Mouse (Mus musculus): ENCODE results near the gene Fkbp14. TPM values are rescaled to one million over a fixed set of nuclear protein-coding genes. Genes with fewer than 3 reads are reported as not detected.
A peak's percentile ranks its signal among the peaks of the same experiment; 100 is the strongest.

The Fkbp14 gene
- polyA plus RNA-seq (2014; fragmentation: Nextera tagmentation; extraction: Ambion mirVana): 16.2 and 17.9 TPM in 2 replicates

DNA sequence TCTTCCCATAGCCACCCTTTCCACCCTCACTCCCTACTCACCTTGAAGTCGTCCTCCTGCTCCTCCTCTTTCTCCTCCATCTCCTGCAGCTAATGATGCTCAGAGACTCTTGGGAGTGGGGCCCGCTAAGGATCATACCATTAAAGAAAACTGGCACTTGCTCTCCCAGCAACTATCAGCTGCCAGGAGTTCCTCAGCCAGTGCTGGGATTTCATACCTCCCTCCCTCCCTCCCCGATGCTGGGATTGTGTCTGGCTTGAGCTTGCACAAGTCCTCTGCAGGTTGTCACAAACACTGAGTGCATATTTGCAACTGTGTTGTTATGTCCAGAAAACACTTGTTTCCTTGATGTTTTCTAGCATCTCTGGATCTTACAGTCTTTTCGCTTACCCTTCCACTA, at the start of gene Fkbp14:
TSS of gene Fkbp14 (minus strand) at position 101 of the 400 bp plus-strand sequence.
- no peak within 1 kb of the TSS for H3K9ac ChIP-seq (ENCODE audit: low read depth, low read length)
- H3K4me1 ChIP-seq (replicated peaks; ENCODE audit: control insufficient read depth, insufficient read depth, low read length): 0 out of 2 replicates have a peak, but pooled peaks cover 3% of the 10 kb centered on the region
- no peak for ATAC-seq (ENCODE audit: low FRiP score)
- no peaks in the 10 kb centered on the region for H3K9me3 ChIP-seq (ENCODE audit: control insufficient read depth, low read length)
- peak within 1 kb of the TSS; percentile 56 for H3K4me3 ChIP-seq (ENCODE audit: low read depth, low read length)
- DNase-seq (ENCODE audit: low spot score): no peak
- no peaks in the 10 kb centered on the region for H3K27me3 ChIP-seq (ENCODE audit: control insufficient read depth, insufficient read depth, low read length)
- WGBS: 86% methylated on average over 4 of the region's 4 CpGs
- H3K4me2 ChIP-seq (replicated peaks; ENCODE audit: low read depth, low read length): peak within 1 kb of the TSS; percentile 51; the same call in 1 of the 2 replicates
- no peak within 1 kb of the TSS for H3K27ac ChIP-seq (ENCODE audit: low read depth, low read length)
- no peaks in the 10 kb centered on the region for H3K36me3 ChIP-seq (ENCODE audit: control insufficient read depth, insufficient read depth, low read length)

DNA sequence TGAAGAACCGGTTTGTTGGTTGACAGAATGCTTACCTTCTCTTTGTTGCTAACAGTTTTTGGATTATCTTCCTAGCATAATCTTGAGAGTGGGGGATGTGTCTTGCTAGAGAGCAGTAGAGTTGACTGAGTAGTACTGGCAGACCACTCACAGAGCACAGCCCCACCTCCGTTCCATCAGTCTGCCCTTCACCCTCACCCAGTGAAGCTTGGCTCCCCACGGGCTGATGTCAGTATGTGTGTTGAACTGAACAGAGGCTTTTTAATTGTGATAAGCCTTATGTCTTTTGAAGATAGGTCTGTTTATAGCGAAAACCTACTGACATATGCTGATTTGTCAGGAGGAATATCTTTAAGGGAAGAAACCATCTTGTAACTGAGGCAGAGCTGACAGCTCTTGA, 46.1 kb upstream of the Fkbp14 start:
- 92% methylated on average over 4 of the region's 4 CpGs for WGBS
- Histone ChIP-seq H3K4me1 (replicated peaks; ENCODE audit: control insufficient read depth, insufficient read depth, low read length) (no peaks in the 10 kb centered on the region), H3K36me3 (ENCODE audit: control insufficient read depth, insufficient read depth, low read length) (no peaks in the 10 kb centered on the region), H3K9ac (ENCODE audit: low read depth, low read length) (no peak overlapping the region), H3K4me3 (ENCODE audit: low read depth, low read length) (no peak overlapping the region), H3K4me2 (replicated peaks; ENCODE audit: low read depth, low read length) (no peak overlapping the region), H3K27me3 (ENCODE audit: control insufficient read depth, insufficient read depth, low read length) (no peaks in the 10 kb centered on the region), H3K27ac (ENCODE audit: low read depth, low read length) (no peak overlapping the region), H3K9me3 (ENCODE audit: control insufficient read depth, low read length) (no peaks in the 10 kb centered on the region)
- DNase-seq (ENCODE audit: low spot score): no peak
- no peak for ATAC-seq (ENCODE audit: low FRiP score)

DNA sequence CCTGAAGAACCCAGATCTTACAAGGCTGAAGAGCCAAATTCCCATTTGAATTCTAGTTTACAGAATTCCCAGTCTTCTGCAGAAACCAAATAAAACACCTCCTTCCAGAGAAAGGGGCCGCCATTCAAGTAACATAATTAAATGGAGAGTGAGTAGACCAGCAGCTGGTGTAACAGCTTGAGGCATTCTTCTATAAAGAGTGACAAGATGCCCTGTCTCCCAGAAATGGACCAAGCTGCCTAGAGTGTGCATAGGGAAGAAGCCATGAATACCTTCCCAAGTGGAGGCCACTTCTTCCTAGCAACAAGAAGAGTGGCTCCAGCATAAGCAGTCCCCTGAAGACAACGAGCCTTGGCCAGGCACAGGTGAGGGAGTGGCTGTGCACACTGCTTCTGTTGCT, 44.8 kb upstream of the Fkbp14 start:
- DNase-seq (ENCODE audit: low spot score): no peak
- H3K27ac ChIP-seq (ENCODE audit: low read depth, low read length): no peak overlapping the region
- H3K9ac ChIP-seq (ENCODE audit: low read depth, low read length): no peak overlapping the region
- H3K4me3 ChIP-seq (ENCODE audit: low read depth, low read length): no peak overlapping the region
- no peaks in the 10 kb centered on the region for H3K9me3 ChIP-seq (ENCODE audit: control insufficient read depth, low read length)
- H3K27me3 ChIP-seq (ENCODE audit: control insufficient read depth, insufficient read depth, low read length): no peaks in the 10 kb centered on the region
- ATAC-seq (ENCODE audit: low FRiP score): no peak
- H3K36me3 ChIP-seq (ENCODE audit: control insufficient read depth, insufficient read depth, low read length): no peaks in the 10 kb centered on the region
- no peak overlapping the region for H3K4me2 ChIP-seq (replicated peaks; ENCODE audit: low read depth, low read length)
- no peaks in the 10 kb centered on the region for H3K4me1 ChIP-seq (replicated peaks; ENCODE audit: control insufficient read depth, insufficient read depth, low read length)
- 84% methylated on average over 2 of the region's 2 CpGs for WGBS

DNA sequence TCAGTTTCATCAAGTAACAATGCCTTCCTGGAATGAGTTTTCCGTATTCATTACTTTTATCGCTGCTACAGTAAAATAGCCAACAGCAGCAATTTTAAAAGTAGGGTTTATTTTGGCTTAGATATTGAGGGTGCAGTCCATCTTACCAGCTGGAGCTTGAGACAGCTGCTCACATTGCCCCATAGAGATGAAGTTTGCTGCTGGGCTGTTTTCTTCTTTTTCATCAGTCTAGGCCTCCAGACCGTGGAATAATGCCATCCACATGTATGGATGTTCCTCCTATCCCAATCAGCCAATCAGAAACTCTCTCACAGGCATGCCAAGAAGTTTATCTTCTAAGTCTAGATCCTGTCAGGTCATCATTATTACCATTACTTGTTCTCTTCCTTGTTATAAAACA, 42.8 kb upstream of the Fkbp14 start:
- no peaks in the 10 kb centered on the region for H3K27me3 ChIP-seq (ENCODE audit: control insufficient read depth, insufficient read depth, low read length)
- H3K4me2 ChIP-seq (replicated peaks; ENCODE audit: low read depth, low read length): no peak overlapping the region
- H3K9me3 ChIP-seq (ENCODE audit: control insufficient read depth, low read length): no peaks in the 10 kb centered on the region
- H3K36me3 ChIP-seq (ENCODE audit: control insufficient read depth, insufficient read depth, low read length): no peaks in the 10 kb centered on the region
- no peaks in the 10 kb centered on the region for H3K4me1 ChIP-seq (replicated peaks; ENCODE audit: control insufficient read depth, insufficient read depth, low read length)
- no peak overlapping the region for H3K9ac ChIP-seq (ENCODE audit: low read depth, low read length)
- ATAC-seq (ENCODE audit: low FRiP score): no peak
- 91% methylated on average over 3 of the region's 3 CpGs for WGBS
- H3K27ac ChIP-seq (ENCODE audit: low read depth, low read length): no peak overlapping the region
- DNase-seq (ENCODE audit: low spot score): no peak
- no peak overlapping the region for H3K4me3 ChIP-seq (ENCODE audit: low read depth, low read length)

DNA sequence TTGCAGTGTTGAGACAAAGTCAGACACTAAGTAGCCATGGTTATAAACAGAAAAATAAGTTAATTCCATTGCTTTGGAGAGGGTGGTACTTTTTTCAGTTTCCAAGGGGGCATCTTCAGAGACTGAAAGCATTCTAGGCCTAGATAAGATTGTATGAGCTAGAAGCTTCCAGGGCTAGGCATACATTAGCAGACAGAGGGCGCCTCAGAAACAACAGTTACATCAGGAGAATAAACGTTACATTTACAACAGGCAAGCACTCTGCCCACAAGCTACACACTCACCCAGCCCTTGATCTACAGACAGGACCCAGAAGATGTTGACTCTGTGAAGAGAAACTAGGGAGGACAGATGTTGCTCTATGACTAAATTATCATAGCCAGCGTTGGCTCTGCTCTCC, 34.4 kb upstream of the Fkbp14 start:
- Histone ChIP-seq H3K4me3 (ENCODE audit: low read depth, low read length) (no peak overlapping the region), H3K27me3 (ENCODE audit: control insufficient read depth, insufficient read depth, low read length) (no peaks in the 10 kb centered on the region), H3K27ac (ENCODE audit: low read depth, low read length) (no peak overlapping the region), H3K9me3 (ENCODE audit: control insufficient read depth, low read length) (no peaks in the 10 kb centered on the region), H3K36me3 (ENCODE audit: control insufficient read depth, insufficient read depth, low read length) (no peaks in the 10 kb centered on the region), H3K9ac (ENCODE audit: low read depth, low read length) (no peak overlapping the region), H3K4me1 (replicated peaks; ENCODE audit: control insufficient read depth, insufficient read depth, low read length) (no peaks in the 10 kb centered on the region), H3K4me2 (replicated peaks; ENCODE audit: low read depth, low read length) (no peak overlapping the region)
- ATAC-seq (ENCODE audit: low FRiP score): no peak
- 50% methylated on average over 3 of the region's 3 CpGs for WGBS
- no peak for DNase-seq (ENCODE audit: low spot score)

DNA sequence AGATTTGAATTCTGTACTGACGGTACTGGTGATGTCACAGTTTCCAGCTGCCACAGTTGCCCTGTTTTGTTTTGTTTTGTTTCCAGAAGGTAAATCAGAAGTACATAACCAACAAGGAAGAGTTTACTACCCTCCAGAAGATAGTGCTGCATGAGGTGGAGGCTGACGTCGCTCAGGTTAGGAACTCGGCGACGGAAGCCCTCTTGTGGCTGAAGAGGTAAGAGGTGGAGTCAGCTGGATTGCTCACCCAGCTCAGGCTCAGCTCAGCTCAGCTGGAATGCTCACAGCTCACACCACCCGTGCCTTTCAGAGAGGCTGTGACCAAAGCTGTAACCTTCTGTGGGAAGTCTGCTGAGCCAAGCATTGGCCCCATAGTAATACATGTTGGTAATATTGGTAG, 32.6 kb upstream of the Fkbp14 start:
- Histone ChIP-seq H3K27me3 (ENCODE audit: control insufficient read depth, insufficient read depth, low read length) (no peaks in the 10 kb centered on the region), H3K4me1 (replicated peaks; ENCODE audit: control insufficient read depth, insufficient read depth, low read length) (no peaks in the 10 kb centered on the region), H3K4me3 (ENCODE audit: low read depth, low read length) (no peak overlapping the region), H3K4me2 (replicated peaks; ENCODE audit: low read depth, low read length) (no peak overlapping the region), H3K9me3 (ENCODE audit: control insufficient read depth, low read length) (no peaks in the 10 kb centered on the region), H3K36me3 (ENCODE audit: control insufficient read depth, insufficient read depth, low read length) (no peaks in the 10 kb centered on the region), H3K9ac (ENCODE audit: low read depth, low read length) (no peak overlapping the region), H3K27ac (ENCODE audit: low read depth, low read length) (no peak overlapping the region)
- ATAC-seq (ENCODE audit: low FRiP score) (no peak), DNase-seq (ENCODE audit: low spot score) (no peak)
- WGBS: 39% methylated on average over 7 of the region's 7 CpGs

DNA sequence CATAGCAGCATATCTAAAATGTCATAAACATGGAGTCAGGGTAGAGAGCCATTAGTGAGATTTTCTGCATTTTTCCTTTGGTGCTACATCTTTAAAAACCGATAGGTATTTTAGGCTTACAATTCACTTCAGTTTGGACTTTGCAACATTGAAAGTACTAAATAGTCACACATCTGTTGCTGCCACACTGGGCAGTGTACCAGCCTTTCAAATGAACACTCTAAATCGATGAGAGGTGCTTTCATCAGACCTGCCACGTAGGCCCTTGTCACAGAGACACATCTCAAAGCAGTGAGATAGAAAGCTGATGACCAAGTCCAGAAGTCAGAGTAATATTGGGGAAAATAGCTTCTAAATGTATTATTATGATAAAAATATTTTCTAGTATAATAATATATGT, 31.3 kb upstream of the Fkbp14 start:
- no peak overlapping the region for H3K4me2 ChIP-seq (replicated peaks; ENCODE audit: low read depth, low read length)
- no peaks in the 10 kb centered on the region for H3K36me3 ChIP-seq (ENCODE audit: control insufficient read depth, insufficient read depth, low read length)
- H3K27ac ChIP-seq (ENCODE audit: low read depth, low read length): no peak overlapping the region
- no peaks in the 10 kb centered on the region for H3K9me3 ChIP-seq (ENCODE audit: control insufficient read depth, low read length)
- no peaks in the 10 kb centered on the region for H3K4me1 ChIP-seq (replicated peaks; ENCODE audit: control insufficient read depth, insufficient read depth, low read length)
- no peak overlapping the region for H3K4me3 ChIP-seq (ENCODE audit: low read depth, low read length)
- DNase-seq (ENCODE audit: low spot score): no peak
- H3K9ac ChIP-seq (ENCODE audit: low read depth, low read length): no peak overlapping the region
- WGBS: 93% methylated on average over 3 of the region's 3 CpGs
- ATAC-seq (ENCODE audit: low FRiP score): no peak
- no peaks in the 10 kb centered on the region for H3K27me3 ChIP-seq (ENCODE audit: control insufficient read depth, insufficient read depth, low read length)

DNA sequence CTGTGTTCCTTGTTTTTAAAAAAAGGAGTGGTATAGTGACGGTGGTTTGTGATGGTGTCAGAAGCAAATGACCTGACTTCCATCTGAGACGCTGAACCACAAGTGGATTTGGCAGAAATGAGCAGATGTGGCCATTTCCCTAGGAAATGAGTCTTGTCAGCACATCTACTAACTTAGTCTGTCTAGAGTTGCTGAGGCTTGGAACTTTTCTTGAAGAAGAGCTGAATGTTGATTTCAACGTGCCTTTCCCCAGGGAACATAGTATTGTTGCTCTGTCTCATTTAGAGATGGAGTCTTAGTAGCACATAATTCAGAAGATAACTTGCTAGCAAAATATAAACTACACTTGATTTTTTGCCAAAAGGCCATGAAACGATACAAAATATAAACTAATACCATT, 23.2 kb upstream of the Fkbp14 start:
- WGBS: 79% methylated on average over 4 of the region's 4 CpGs
- ATAC-seq (ENCODE audit: low FRiP score): no peak
- Histone ChIP-seq H3K4me2 (replicated peaks; ENCODE audit: low read depth, low read length) (no peak overlapping the region), H3K27ac (ENCODE audit: low read depth, low read length) (no peak overlapping the region), H3K9ac (ENCODE audit: low read depth, low read length) (no peak overlapping the region), H3K27me3 (ENCODE audit: control insufficient read depth, insufficient read depth, low read length) (no peaks in the 10 kb centered on the region), H3K36me3 (ENCODE audit: control insufficient read depth, insufficient read depth, low read length) (no peaks in the 10 kb centered on the region), H3K9me3 (ENCODE audit: control insufficient read depth, low read length) (no peaks in the 10 kb centered on the region), H3K4me1 (replicated peaks; ENCODE audit: control insufficient read depth, insufficient read depth, low read length) (no peaks in the 10 kb centered on the region), H3K4me3 (ENCODE audit: low read depth, low read length) (no peak overlapping the region)
- DNase-seq (ENCODE audit: low spot score): no peak

DNA sequence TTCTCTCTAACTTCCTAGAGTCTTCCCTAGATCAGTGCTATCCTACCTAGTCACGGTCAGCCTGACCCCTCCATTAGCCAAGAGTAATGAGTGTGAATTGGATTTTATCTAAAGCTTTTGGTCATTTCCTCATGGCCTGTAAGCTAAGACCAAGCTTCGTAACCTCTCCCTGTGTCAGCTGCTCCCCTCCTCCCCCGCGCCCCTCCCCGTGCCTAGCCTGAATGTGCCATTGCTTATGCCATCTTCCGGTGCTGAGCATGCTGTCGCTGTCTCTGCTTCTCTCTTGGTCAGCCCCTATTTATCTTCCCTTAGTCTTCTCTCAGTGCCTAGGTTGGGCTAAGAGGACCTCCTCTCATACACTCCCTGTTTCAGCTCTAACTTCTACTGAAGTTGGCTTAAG, 22.4 kb upstream of the Fkbp14 start:
- no peak overlapping the region for H3K4me3 ChIP-seq (ENCODE audit: low read depth, low read length)
- no peaks in the 10 kb centered on the region for H3K9me3 ChIP-seq (ENCODE audit: control insufficient read depth, low read length)
- H3K27me3 ChIP-seq (ENCODE audit: control insufficient read depth, insufficient read depth, low read length): no peaks in the 10 kb centered on the region
- no peak overlapping the region for H3K27ac ChIP-seq (ENCODE audit: low read depth, low read length)
- WGBS: 93% methylated on average over 7 of the region's 7 CpGs
- no peak for DNase-seq (ENCODE audit: low spot score)
- ATAC-seq (ENCODE audit: low FRiP score): no peak
- H3K4me2 ChIP-seq (replicated peaks; ENCODE audit: low read depth, low read length): no peak overlapping the region
- H3K36me3 ChIP-seq (ENCODE audit: control insufficient read depth, insufficient read depth, low read length): no peaks in the 10 kb centered on the region
- no peaks in the 10 kb centered on the region for H3K4me1 ChIP-seq (replicated peaks; ENCODE audit: control insufficient read depth, insufficient read depth, low read length)
- H3K9ac ChIP-seq (ENCODE audit: low read depth, low read length): no peak overlapping the region
